Mouse (Mus musculus) bone marrow, adult 2 months (tissue): ENCODE data around the gene Acsm2.

Source experiments
- CTCF ChIP-seq: fragments of 200-500 bp; IDR thresholded peaks from 2 replicates; pipeline ENCODE4 v1.5.1; 2011; ENCODE audit warnings: low read length, control low read depth; ENCODE audit not compliant: control insufficient read depth, insufficient read depth
- POLR2A ChIP-seq: fragments of 200-500 bp; IDR thresholded peaks from 2 replicates; pipeline ENCODE4 v1.6.1; 2011; ENCODE audit warnings: low read depth, mild to moderate bottlenecking, control low read depth, low read length, borderline replicate concordance; ENCODE audit not compliant: control insufficient read depth

- TF ChIP-seq CTCF (no peak), POLR2A (no peak)
Measured at GRCm38 (mm10) chr7:119606664-119607076, 52.5 kb downstream of the Acsm2 start, which contains the start of gene Acsm1.
